Mouse (Mus musculus) kidney, postnatal 25 days (tissue): ENCODE results near the gene Mrtfa.
"Not testable (repeated sequence)": the region's sequence is repeated elsewhere in the genome, so short reads cannot be mapped to it uniquely, and the experiment has no call there.

Experiments
- DNase-seq, 2 experiments: peaks; one replicate each; pipeline ENCODE4 v3.0.0; 2021; ENCODE audit warnings: mixed read lengths in 2 of 2

Gene Mrtfa

GRCm38 (mm10) chr15:81190630-81191178 lies at the start of gene Mrtfa:
Gene Mrtfa (minus strand): TSS chr15:81190757.
- DNase-seq = peak; percentile 99 to 100

DNA sequence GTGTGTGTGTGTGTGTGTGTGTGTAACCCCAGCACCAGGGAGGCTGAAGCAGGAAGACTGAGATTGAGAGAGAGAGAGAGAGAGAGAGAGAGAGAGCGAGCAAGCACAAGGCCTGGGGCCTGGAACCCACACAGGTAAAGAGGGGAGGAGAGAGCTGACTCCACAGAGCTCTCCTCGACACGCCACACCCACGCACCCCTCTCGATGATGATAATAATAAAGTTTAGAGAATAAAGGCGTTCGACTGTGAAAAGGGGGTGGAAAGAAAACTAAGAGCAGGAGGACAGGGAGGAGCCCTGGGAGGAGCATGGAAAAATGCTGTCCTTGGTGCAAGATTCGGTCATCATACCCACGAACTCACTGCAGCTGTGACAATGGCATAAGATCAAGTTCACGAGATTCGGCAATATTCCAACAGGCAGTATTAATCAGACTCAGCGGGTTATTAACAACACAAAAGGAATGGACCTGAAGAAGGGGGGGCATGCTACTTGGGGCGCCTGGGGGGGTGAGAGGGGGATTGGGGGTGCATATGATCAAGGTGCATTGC lies 49.3 kb upstream of the Mrtfa start:
- no peak for DNase-seq

- peak; percentile 70 to 75 for DNase-seq
Measured at GRCm38 (mm10) chr15:81239261-81239660, 48.7 kb upstream of the Mrtfa start.

DNA sequence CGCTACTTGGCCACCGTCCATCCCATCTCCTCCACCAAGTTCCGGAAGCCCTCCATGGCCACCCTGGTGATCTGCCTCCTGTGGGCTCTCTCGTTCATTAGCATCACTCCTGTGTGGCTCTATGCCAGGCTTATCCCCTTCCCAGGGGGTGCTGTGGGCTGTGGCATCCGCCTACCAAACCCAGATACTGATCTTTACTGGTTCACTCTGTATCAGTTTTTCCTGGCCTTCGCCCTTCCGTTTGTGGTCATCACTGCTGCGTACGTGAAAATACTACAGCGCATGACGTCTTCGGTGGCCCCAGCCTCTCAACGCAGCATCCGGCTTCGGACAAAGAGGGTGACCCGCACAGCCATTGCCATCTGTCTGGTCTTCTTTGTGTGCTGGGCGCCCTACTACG lies 46.9 kb upstream of the Mrtfa start:
- no peak for DNase-seq

- no peak for DNase-seq
Measured at GRCm38 (mm10) chr15:81236062-81236461, 45.5 kb upstream of the Mrtfa start.

DNA sequence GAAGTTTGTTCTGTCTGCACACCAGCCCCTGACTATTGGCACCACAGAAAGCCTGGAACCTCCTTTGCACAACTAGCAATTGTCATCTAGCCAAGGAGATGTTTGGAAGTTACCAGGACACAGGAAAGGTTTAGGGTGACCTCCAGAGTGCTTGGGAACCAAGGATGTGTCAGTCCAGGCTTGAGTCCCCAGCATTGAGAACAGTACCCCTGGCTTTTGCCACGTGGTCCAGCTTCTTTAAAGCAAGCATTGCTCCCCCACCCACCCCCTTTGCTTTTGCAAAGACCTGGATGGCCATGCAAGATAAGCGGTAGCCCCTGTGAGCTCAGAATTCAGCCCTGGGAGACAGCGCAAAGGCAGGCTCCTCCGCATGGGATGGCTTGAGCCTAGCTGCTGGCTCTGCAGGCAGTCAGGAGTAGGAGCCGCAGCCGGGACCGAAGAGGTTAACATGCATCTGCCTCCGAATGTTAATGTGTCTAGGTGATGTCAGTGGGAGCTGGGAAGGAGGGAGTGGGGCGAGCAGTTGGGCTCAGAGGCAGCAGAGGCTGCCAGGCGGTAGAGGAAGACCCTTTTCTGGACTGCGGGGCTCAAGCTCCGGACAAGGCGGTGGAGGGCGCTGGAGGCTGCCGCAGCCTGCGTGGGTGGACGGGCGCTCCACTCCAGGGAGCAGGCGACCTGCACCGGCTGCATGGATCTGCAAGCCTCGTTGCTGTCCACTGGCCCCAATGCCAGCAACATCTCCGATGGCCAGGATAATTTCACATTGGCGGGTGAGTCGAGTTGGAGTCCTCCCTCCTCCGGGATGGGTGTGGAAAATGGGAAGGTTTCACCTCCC lies 44.7 kb upstream of the Mrtfa start, which contains the start of gene Mchr1:
Mchr1 (plus strand) TSS at position 414 of the 835 bp plus-strand sequence.
- DNase-seq = peak; percentile 58 to 74

- no peak for DNase-seq
Measured at GRCm38 (mm10) chr15:81231325-81231724, 40.8 kb upstream of the Mrtfa start.

GRCm38 (mm10) chr15:81229791-81230190 lies 39.2 kb upstream of the Mrtfa start:
- DNase-seq = peak; percentile 59 to 81

GRCm38 (mm10) chr15:81228258-81228657 lies 37.7 kb upstream of the Mrtfa start:
- DNase-seq = no peak

DNA sequence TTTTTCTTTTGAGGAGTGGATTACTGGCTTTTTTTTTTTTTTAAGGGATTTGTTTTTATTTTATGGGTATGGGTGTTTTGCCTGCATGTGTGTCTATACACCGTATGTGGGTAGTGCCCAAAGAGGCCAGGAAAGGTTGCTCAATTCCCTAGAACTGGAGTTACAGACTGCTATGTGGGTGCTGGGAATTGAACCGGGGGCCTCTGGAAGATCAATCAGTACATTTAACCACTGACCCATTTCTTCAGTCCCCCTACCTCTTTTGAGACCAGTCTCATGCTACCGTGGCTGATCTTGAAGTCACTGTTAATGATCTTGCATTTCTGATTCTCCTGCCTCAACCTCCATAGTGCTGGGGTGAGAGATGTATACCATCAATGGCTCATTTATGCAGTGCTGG lies 36.7 kb upstream of the Mrtfa start:
- no peak for DNase-seq

GRCm38 (mm10) chr15:81226796-81227195 lies 36.2 kb upstream of the Mrtfa start:
- no peak for DNase-seq

DNA sequence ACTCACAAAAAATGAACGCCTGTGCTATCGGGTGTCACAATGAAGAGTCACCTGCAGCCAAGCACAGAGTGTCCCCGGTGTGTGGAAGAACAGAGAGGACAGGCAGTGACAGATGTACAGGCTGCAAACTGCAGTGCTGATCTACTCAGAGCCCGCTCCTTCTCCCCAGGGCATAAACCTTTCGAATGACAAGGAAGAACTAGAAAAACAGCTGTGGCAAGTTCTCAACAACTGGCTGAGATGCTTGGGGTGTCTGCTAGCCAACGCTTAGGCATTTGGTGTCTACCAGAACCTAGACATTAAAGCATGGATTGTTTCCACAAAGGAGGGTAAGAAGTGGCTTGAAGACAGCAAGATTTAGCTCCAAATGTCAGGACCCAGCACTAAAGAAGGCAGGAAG lies 35.2 kb upstream of the Mrtfa start:
- DNase-seq = no peak

GRCm38 (mm10) chr15:81225016-81225415 lies 34.5 kb upstream of the Mrtfa start:
- DNase-seq = no peak

DNA sequence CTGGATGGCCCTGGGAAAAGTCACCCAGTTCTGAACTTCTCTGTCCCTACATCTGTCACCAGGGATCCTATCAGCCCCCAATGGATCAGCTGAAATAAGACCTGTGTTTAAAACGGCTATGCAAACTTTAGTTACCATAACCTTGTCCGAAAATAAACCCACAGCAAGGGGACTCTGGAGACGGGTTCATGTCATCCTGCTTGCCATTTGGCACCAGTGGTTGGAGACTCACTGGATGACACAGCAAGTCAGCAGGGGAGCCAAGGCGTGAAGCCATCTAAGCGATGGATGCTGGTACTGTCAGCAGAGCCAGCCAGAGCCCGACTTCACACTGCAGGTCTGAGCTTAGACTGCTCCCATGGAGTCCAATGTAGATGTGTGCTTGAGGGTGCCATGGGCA lies 30.9 kb upstream of the Mrtfa start:
- DNase-seq = no peak

GRCm38 (mm10) chr15:81220051-81220450 lies 29.5 kb upstream of the Mrtfa start:
- DNase-seq = not testable (repeated sequence)

GRCm38 (mm10) chr15:81219054-81219453 lies 28.5 kb upstream of the Mrtfa start:
- no peak for DNase-seq

DNA sequence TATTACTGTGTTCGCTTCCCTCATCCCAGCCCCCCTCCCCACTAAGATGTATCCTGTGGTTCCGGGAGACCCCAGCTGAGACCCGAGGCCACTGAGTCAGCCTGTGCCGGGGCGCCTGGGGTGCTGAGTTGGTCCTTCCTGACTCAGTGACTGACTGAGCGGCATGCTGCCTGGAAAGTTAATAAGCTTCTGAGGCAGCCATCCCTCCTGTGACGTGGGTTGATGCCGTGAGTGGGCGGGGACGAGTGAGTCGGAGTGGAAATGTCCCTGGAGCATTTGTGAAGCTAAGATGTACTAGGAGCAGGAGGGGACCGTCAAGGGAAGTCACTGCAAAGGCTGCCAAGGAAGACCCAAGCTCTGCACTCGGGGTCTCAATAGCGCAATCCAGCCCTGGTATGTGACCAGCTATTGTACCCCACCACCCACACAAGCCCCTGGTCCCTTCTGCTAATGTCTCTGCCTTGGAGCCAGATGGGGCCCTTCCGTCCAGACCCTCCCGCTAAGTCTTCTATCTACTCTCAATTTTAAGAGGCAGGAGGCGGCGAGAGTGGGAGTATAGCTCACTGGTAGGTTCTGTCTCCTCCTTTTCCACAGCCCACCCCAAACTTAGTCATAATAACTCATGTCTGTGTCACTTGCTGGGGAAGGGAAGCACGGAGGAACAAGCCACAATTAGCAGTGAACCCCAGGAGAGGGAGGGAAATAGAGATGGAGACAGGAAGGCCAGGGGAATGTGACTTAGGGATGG lies 26.5 kb upstream of the Mrtfa start:
- DNase-seq = no peak

GRCm38 (mm10) chr15:81212976-81213375 lies 22.4 kb upstream of the Mrtfa start:
- peak in 1 of 2 experiments; percentile 44 for DNase-seq

DNA sequence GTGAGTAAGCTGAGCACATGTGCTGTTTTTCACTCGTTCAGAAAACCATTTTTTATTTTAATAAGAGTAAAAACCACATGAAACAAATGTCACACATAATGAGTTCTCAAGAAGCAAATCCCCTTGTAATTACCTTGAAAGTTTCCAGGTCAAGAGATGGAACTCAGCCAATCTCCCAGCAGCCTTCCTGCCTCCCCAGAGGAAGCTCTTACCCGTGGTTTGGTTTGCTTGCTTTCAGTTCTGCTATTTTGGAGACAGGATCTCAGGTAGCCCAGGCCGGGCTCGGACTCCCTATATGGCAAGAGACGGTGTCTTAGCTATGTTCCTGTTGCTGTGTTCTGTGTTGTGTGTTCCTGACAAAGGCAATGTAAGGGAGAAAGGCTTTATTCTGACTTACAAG lies 19.9 kb upstream of the Mrtfa start:
- DNase-seq = no peak

DNA sequence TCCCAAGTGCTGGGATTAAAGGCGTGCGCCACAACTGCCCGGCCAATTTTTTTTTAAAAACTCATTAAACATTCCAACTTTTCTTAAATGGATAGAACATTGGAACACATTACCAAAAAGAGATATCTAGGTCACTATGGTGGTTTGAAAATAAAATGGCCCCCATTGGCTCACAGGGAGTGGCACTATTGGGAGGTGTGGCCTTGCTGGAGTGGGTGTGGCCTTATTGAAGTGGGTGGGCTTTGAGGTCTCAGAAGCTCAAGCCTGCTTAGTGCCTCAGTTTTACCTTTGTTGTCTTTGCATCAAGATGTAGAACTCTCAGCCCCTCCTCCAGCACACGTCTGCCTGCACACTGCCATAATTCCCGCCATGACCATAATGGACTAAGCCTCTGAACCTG lies 11.9 kb upstream of the Mrtfa start:
- no peak for DNase-seq

DNA sequence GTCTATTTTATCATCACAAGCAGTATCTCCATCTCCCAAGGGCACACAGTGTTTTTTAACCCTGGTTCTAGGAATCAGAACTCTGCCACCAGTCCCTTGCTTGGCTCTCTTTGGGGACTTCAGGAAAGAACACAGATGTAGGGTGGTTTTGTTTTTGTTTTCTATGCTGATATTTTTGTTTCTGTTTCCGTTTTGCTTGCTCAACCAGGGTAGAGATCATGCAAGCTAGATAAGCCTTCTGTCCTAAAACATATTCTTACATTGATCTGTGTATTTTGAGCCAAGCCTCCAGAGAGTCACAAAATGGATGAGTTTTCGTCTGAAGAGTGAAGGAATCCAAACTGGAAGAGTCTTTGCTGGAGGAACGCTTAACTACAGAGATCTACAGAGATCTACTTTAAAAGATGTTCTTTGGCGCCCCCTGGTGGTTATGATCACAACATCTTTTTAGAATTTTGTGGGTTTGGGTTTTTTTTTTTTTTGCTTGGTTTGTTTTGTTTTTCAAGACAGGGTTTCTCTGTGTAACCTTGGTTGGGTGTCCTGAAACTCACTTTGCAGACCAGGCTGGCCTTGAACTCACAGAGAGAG lies 8.9 kb upstream of the Mrtfa start:
- DNase-seq = peak; percentile 56 to 93

DNA sequence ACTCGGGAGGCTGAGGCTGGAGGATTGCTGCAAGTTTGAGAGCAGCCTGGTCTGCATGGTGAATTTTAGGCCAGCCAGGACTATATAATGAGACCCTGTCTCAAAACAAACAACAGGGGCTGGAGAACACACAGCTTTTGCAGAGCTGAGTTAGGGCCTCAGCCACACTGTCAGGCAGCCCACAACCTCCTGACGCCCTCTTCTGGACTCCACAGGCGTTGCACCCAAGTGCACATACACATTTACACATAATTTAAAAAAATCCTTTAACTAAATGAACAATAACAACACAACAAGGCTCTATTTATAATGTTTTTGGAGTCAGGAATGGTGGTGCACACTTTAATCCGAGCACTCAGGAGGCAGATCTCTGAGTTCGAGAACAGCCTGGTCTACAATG lies 7.9 kb upstream of the Mrtfa start:
- no peak for DNase-seq

DNA sequence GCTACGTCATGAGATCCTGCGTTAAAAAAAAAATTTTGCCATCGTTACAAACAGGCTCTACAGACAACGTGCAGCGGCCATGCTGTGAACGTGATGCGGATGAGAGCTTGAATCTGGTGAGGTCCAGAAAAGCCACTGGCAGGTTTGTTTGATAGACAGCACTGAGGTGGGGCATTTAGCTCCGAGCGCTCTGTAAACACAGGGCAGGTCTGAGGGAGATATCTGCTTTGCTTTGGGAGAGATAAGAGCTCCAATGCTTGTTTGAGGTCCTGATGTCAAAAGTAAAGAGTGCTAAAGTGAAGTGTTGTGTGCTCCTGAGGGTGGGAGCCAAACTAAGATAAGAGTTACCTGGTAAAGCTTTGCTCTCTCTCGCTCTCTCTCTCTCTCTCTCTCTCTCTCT lies 6.6 kb upstream of the Mrtfa start:
- DNase-seq = no peak
